In genomic region chr2:91237511-91238080, GRCm38 (mm10) we compare ENCODE assay signal across 8 mouse cellular contexts. TPM values are rescaled to one million over a fixed set of nuclear protein-coding genes. Genes with fewer than 3 reads are reported as not detected.
DNase-seq lines count a peak whose midpoint lies in the region; ATAC-seq lines count a peak whose summit lies in the region.
"Not testable (repeated sequence)": the region's sequence is repeated elsewhere in the genome, so short reads cannot be mapped to it uniquely, and the experiment has no call there.

No protein-coding gene starts in this region.

- not testable (repeated sequence) for H3K4me1 ChIP-seq in embryonic facial prominence, embryonic 13.5 days; intestine, embryonic 15.5 days (replicated peaks); limb, embryonic 15.5 days
- peaks cover 11% of the 10 kb centered on the region for H3K4me1 ChIP-seq in heart, embryonic 10.5 days
- H3K4me1 ChIP-seq in megakaryocyte, embryonic 14.5 days = peaks cover 25% of the 10 kb centered on the region

- not testable (repeated sequence) for H3K27me3 ChIP-seq in embryonic facial prominence, embryonic 13.5 days; heart, embryonic 10.5 days (ENCODE audit: insufficient read depth, poor library complexity, severe bottlenecking); intestine, embryonic 15.5 days (replicated peaks); limb, embryonic 15.5 days; megakaryocyte, embryonic 14.5 days (replicated peaks)

- H3K4me3 ChIP-seq in embryonic facial prominence, embryonic 13.5 days = peak overlapping the region; percentile 68
- peak overlapping the region; percentile 73 for H3K4me3 ChIP-seq in heart, embryonic 10.5 days
- H3K4me3 ChIP-seq in intestine, embryonic 15.5 days (replicated peaks) = peak overlapping the region; percentile 61
- peak overlapping the region; percentile 63 for H3K4me3 ChIP-seq in limb, embryonic 15.5 days
- peak overlapping the region; percentile 96 for H3K4me3 ChIP-seq in megakaryocyte, embryonic 14.5 days (replicated peaks)

- peak; percentile 67 for DNase-seq in A20 (ENCODE audit: low read depth, low spot score)
- not testable (repeated sequence) for DNase-seq in heart, embryonic 10.5 days (ENCODE audit: low spot score)
- DNase-seq in retina, postnatal 1 day = peak; percentile 55

- not testable (repeated sequence) for H3K9me3 ChIP-seq in embryonic facial prominence, embryonic 13.5 days; heart, embryonic 10.5 days; intestine, embryonic 15.5 days; limb, embryonic 15.5 days; megakaryocyte, embryonic 14.5 days

- 30% methylated on average over 4 of the region's 4 CpGs for WGBS in embryonic facial prominence, embryonic 13.5 days
- WGBS in heart, embryonic 10.5 days = 21% methylated on average over 4 of the region's 4 CpGs
- WGBS in intestine, embryonic 15.5 days = 11% methylated on average over 4 of the region's 4 CpGs
- 30% methylated on average over 4 of the region's 4 CpGs for WGBS in limb, embryonic 15.5 days

- H3K27ac ChIP-seq in embryonic facial prominence, embryonic 13.5 days = peak overlapping the region; percentile 86
- peak overlapping the region; percentile 93; the same call in 1 of the 2 replicates for H3K27ac ChIP-seq in heart, embryonic 10.5 days
- H3K27ac ChIP-seq in intestine, embryonic 15.5 days = peak overlapping the region; percentile 93
- peak overlapping the region; percentile 90 for H3K27ac ChIP-seq in limb, embryonic 15.5 days

- H3K4me2 ChIP-seq in embryonic facial prominence, embryonic 13.5 days = peak overlapping the region; percentile 80
- H3K4me2 ChIP-seq in intestine, embryonic 15.5 days (replicated peaks) = peak overlapping the region; percentile 91
- peak overlapping the region; percentile 72 for H3K4me2 ChIP-seq in limb, embryonic 15.5 days

- peak; percentile 6 for ATAC-seq in activated CD4-positive, CD25-positive, alpha-beta regulatory T cell, adult 4 months
- ATAC-seq in embryonic facial prominence, embryonic 13.5 days (ENCODE audit: insufficient number of reproducible peaks, insufficient read depth, low FRiP score, low TSS enrichment, low read depth) = not testable (repeated sequence)
- ATAC-seq in intestine, embryonic 15.5 days = peak; percentile 59
- peak; percentile 35 for ATAC-seq in limb, embryonic 15.5 days (ENCODE audit: insufficient number of reproducible peaks, low FRiP score, low TSS enrichment, low read depth)

- not testable (repeated sequence) for H3K36me3 ChIP-seq in embryonic facial prominence, embryonic 13.5 days; heart, embryonic 10.5 days; intestine, embryonic 15.5 days; megakaryocyte, embryonic 14.5 days (replicated peaks; ENCODE audit: low read length)
- H3K36me3 ChIP-seq in limb, embryonic 15.5 days = peaks cover 12% of the 10 kb centered on the region

- peak overlapping the region; percentile 83 for H3K9ac ChIP-seq in embryonic facial prominence, embryonic 13.5 days
- not testable (repeated sequence) for H3K9ac ChIP-seq in intestine, embryonic 15.5 days; limb, embryonic 15.5 days

RNA-seq across cellular contexts. Expression of gene Ddb2, which starts 0.8 kb away (rescaled TPM):
- polyA plus RNA-seq in activated CD4-positive, CD25-positive, alpha-beta regulatory T cell, adult 4 months (2017; shearing (Covaris generic)) = 10 to 100 TPM; 52.5 to 55.7 TPM
- 20.0 and 23.6 TPM in 2 replicates for polyA plus RNA-seq in embryonic facial prominence, embryonic 13.5 days (2015; fragmentation: Nextera tagmentation; extraction: Ambion mirVana)
- 7.3 and 9.4 TPM in 2 replicates for polyA plus RNA-seq in heart, embryonic 10.5 days (2016; fragmentation: Nextera tagmentation; extraction: Ambion mirVana)
- 14.8 and 17.4 TPM in 2 replicates for polyA plus RNA-seq in intestine, embryonic 15.5 days (2015; fragmentation: Nextera tagmentation; extraction: Ambion mirVana)
- polyA plus RNA-seq in limb, embryonic 15.5 days (2015; fragmentation: Nextera tagmentation; extraction: Ambion mirVana) = 20.0 and 22.1 TPM in 2 replicates
- polyA plus RNA-seq in megakaryocyte, embryonic 14.5 days (2012; ENCODE audit: insufficient read depth, low replicate concordance) = 0.57 TPM in 1 of 2 replicates, not detected in the other

RNA-seq across cellular contexts. Expression of gene Pacsin3, which starts 18.2 kb away (rescaled TPM):
- 1 to 10 TPM in 1 of 2 experiments, under 1 TPM in 1; 0.61 to 1.0 TPM for polyA plus RNA-seq in activated CD4-positive, CD25-positive, alpha-beta regulatory T cell, adult 4 months (2017; shearing (Covaris generic))
- polyA plus RNA-seq in embryonic facial prominence, embryonic 13.5 days (2015; fragmentation: Nextera tagmentation; extraction: Ambion mirVana) = 42.1 and 44.2 TPM in 2 replicates
- polyA plus RNA-seq in heart, embryonic 10.5 days (2016; fragmentation: Nextera tagmentation; extraction: Ambion mirVana) = 26.0 and 27.4 TPM in 2 replicates
- 21.3 and 22.3 TPM in 2 replicates for polyA plus RNA-seq in intestine, embryonic 15.5 days (2015; fragmentation: Nextera tagmentation; extraction: Ambion mirVana)
- 58.1 and 93.7 TPM in 2 replicates for polyA plus RNA-seq in limb, embryonic 15.5 days (2015; fragmentation: Nextera tagmentation; extraction: Ambion mirVana)
- polyA plus RNA-seq in megakaryocyte, embryonic 14.5 days (2012; ENCODE audit: insufficient read depth, low replicate concordance) = 0.47 TPM in 1 of 2 replicates, not detected in the other

RNA-seq across cellular contexts. Expression of gene Arfgap2, which starts 27.2 kb away (rescaled TPM):
- 10 to 100 TPM; 73.1 to 85.9 TPM for polyA plus RNA-seq in activated CD4-positive, CD25-positive, alpha-beta regulatory T cell, adult 4 months (2017; shearing (Covaris generic))
- 81.8 and 90.6 TPM in 2 replicates for polyA plus RNA-seq in embryonic facial prominence, embryonic 13.5 days (2015; fragmentation: Nextera tagmentation; extraction: Ambion mirVana)
- polyA plus RNA-seq in heart, embryonic 10.5 days (2016; fragmentation: Nextera tagmentation; extraction: Ambion mirVana) = 82.3 and 85.7 TPM in 2 replicates
- 72.0 and 75.6 TPM in 2 replicates for polyA plus RNA-seq in intestine, embryonic 15.5 days (2015; fragmentation: Nextera tagmentation; extraction: Ambion mirVana)
- polyA plus RNA-seq in limb, embryonic 15.5 days (2015; fragmentation: Nextera tagmentation; extraction: Ambion mirVana) = 82.9 and 83.1 TPM in 2 replicates
- 19.6 and 28.6 TPM in 2 replicates for polyA plus RNA-seq in megakaryocyte, embryonic 14.5 days (2012; ENCODE audit: insufficient read depth, low replicate concordance)

RNA-seq across cellular contexts. Expression of gene Acp2, which starts 34.9 kb away (rescaled TPM):
- 10 to 100 TPM; 12.9 to 15.5 TPM for polyA plus RNA-seq in activated CD4-positive, CD25-positive, alpha-beta regulatory T cell, adult 4 months (2017; shearing (Covaris generic))
- 28.6 and 29.0 TPM in 2 replicates for polyA plus RNA-seq in embryonic facial prominence, embryonic 13.5 days (2015; fragmentation: Nextera tagmentation; extraction: Ambion mirVana)
- polyA plus RNA-seq in heart, embryonic 10.5 days (2016; fragmentation: Nextera tagmentation; extraction: Ambion mirVana) = 17.6 and 24.2 TPM in 2 replicates
- 20.4 and 20.9 TPM in 2 replicates for polyA plus RNA-seq in intestine, embryonic 15.5 days (2015; fragmentation: Nextera tagmentation; extraction: Ambion mirVana)
- 25.7 and 25.9 TPM in 2 replicates for polyA plus RNA-seq in limb, embryonic 15.5 days (2015; fragmentation: Nextera tagmentation; extraction: Ambion mirVana)
- 5.2 and 6.5 TPM in 2 replicates for polyA plus RNA-seq in megakaryocyte, embryonic 14.5 days (2012; ENCODE audit: insufficient read depth, low replicate concordance)

RNA-seq across cellular contexts. Expression of gene Nr1h3, which starts 35.0 kb away (rescaled TPM):
- polyA plus RNA-seq in activated CD4-positive, CD25-positive, alpha-beta regulatory T cell, adult 4 months (2017; shearing (Covaris generic)) = 1 to 10 TPM; 1.4 to 1.5 TPM
- polyA plus RNA-seq in embryonic facial prominence, embryonic 13.5 days (2015; fragmentation: Nextera tagmentation; extraction: Ambion mirVana) = 0.83 and 1.9 TPM in 2 replicates
- 1.9 and 4.5 TPM in 2 replicates for polyA plus RNA-seq in heart, embryonic 10.5 days (2016; fragmentation: Nextera tagmentation; extraction: Ambion mirVana)
- polyA plus RNA-seq in intestine, embryonic 15.5 days (2015; fragmentation: Nextera tagmentation; extraction: Ambion mirVana) = 12.8 and 14.3 TPM in 2 replicates
- 2.2 and 2.4 TPM in 2 replicates for polyA plus RNA-seq in limb, embryonic 15.5 days (2015; fragmentation: Nextera tagmentation; extraction: Ambion mirVana)
- 7.4 TPM in 1 of 2 replicates, not detected in the other for polyA plus RNA-seq in megakaryocyte, embryonic 14.5 days (2012; ENCODE audit: insufficient read depth, low replicate concordance)

Comparison
In these comparisons a context has a peak if more than half of its experiments do, and no peak if none do; other contexts are left out.
1. RNA of gene Pacsin3, which starts 18.2 kb away (polyA plus RNA-seq): 58.1 to 93.7 TPM in limb, embryonic 15.5 days, 42.1 to 44.2 TPM in embryonic facial prominence, embryonic 13.5 days, 26.0 to 27.4 TPM in heart, embryonic 10.5 days and 21.3 to 22.3 TPM in intestine, embryonic 15.5 days; 0.61 to 1.0 TPM in activated CD4-positive, CD25-positive, alpha-beta regulatory T cell, adult 4 months and 0.47 TPM in megakaryocyte, embryonic 14.5 days; every median in the first group is over 10 times any median in the second.
2. Peak in every context shown above with its lines, with median percentiles within 50 percentile points of each other: H3K27ac ChIP-seq, H3K4me2 ChIP-seq and H3K4me3 ChIP-seq.